ENCODE assay signal across 9 mouse cellular contexts in genomic region chr9:89910011-89910400, GRCm38 (mm10). TPM values are rescaled to one million over a fixed set of nuclear protein-coding genes. Genes with fewer than 3 reads are reported as not detected.
A peak's percentile ranks its signal among the peaks of the same experiment; 100 is the strongest.
DNase-seq lines count a peak whose midpoint lies in the region; ATAC-seq lines count a peak whose summit lies in the region.
"Had no signal": no experiment of that assay in that cellular context is flagged by ENCODE, and none has a peak within 500 bp of the region (broad histone marks: within the 10 kb centered on the region; RNA-seq: fewer than 3 reads in every experiment).

No protein-coding gene starts in this region.

- peak overlapping the region; percentile 44 to 46 for H3K4me3 ChIP-seq in heart, embryonic 14.5 days (ENCODE audit: control insufficient read depth in 1 of 2, insufficient read depth in 1 of 2, low read depth in 1 of 2, low read length in 2 of 2)
- H3K4me3 ChIP-seq in hindbrain, embryonic 10.5 days: peak overlapping the region; percentile 61
- peak overlapping the region; percentile 52 for H3K4me3 ChIP-seq in midbrain, embryonic 12.5 days

- no peaks in the 10 kb centered on the region for H3K36me3 ChIP-seq in heart, embryonic 14.5 days (ENCODE audit: control insufficient read depth, insufficient read depth, low read length)
- H3K36me3 ChIP-seq in hindbrain, embryonic 10.5 days: no peaks in the 10 kb centered on the region
- no peaks in the 10 kb centered on the region for H3K36me3 ChIP-seq in midbrain, embryonic 12.5 days

- peaks cover 4 to 16% of the 10 kb centered on the region in 2 experiments; a peak in 3 of 4 replicates for H3K4me1 ChIP-seq in heart, embryonic 14.5 days (ENCODE audit: control insufficient read depth in 2 of 2, insufficient read depth in 2 of 2, low read length in 2 of 2)
- H3K4me1 ChIP-seq in hindbrain, embryonic 10.5 days (replicated peaks): peaks cover 30% of the 10 kb centered on the region
- H3K4me1 ChIP-seq in midbrain, embryonic 12.5 days: peaks cover 20% of the 10 kb centered on the region

- H3K4me2 ChIP-seq in heart, embryonic 14.5 days (ENCODE audit: low read length): peak overlapping the region; percentile 95
- H3K4me2 ChIP-seq in midbrain, embryonic 12.5 days (replicated peaks): peak overlapping the region; percentile 83

- peaks cover 83% of the 10 kb centered on the region for H3K27me3 ChIP-seq in heart, embryonic 14.5 days (ENCODE audit: control insufficient read depth, insufficient read depth, low read length)
- peaks cover 97% of the 10 kb centered on the region for H3K27me3 ChIP-seq in hindbrain, embryonic 10.5 days (ENCODE audit: insufficient read depth, poor library complexity, severe bottlenecking)
- peaks cover 92% of the 10 kb centered on the region for H3K27me3 ChIP-seq in midbrain, embryonic 12.5 days

- no peak for DNase-seq in heart, postnatal 4 days
- peak; percentile 51 for DNase-seq in ZHBTc4 (ENCODE audit: low read depth, low spot score)
- DNase-seq in hindbrain, embryonic 10.5 days (ENCODE audit: low spot score): no peak
- DNase-seq in gastrocnemius, adult 18-20 months (ENCODE audit: low spot score): no peak
- DNase-seq in thymus, postnatal 4 days: no peak
- DNase-seq in spleen, postnatal 36 days (ENCODE audit: low spot score in 2 of 2): no peak

- no peak for ATAC-seq in heart, embryonic 14.5 days (ENCODE audit: insufficient number of reproducible peaks, insufficient read depth, low FRiP score, low read depth)
- ATAC-seq in midbrain, embryonic 12.5 days (ENCODE audit: low FRiP score, low read depth): no peak
- ATAC-seq: Patski had no signal

- WGBS in heart, embryonic 14.5 days: 1% methylated on average over 26 of the region's 26 CpGs
- under 1% methylated on average over 26 of the region's 26 CpGs for WGBS in hindbrain, embryonic 10.5 days
- under 1% methylated on average over 26 of the region's 26 CpGs for WGBS in midbrain, embryonic 12.5 days

- no peak overlapping the region for H3K27ac ChIP-seq in heart, embryonic 14.5 days (replicated peaks in 1 of 2; ENCODE audit: control insufficient read depth in 1 of 2, insufficient read depth in 1 of 2, low read depth in 2 of 2, low read length in 2 of 2)
- no peak overlapping the region for H3K27ac ChIP-seq in hindbrain, embryonic 10.5 days
- H3K27ac ChIP-seq in midbrain, embryonic 12.5 days (replicated peaks): no peak overlapping the region

- no peaks in the 10 kb centered on the region for H3K9me3 ChIP-seq in heart, embryonic 14.5 days (ENCODE audit: control insufficient read depth, low read length)
- H3K9me3 ChIP-seq in hindbrain, embryonic 10.5 days: no peaks in the 10 kb centered on the region
- H3K9me3 ChIP-seq in midbrain, embryonic 12.5 days: no peaks in the 10 kb centered on the region

- H3K9ac ChIP-seq in heart, embryonic 14.5 days (ENCODE audit: low read length): no peak overlapping the region
- no peak overlapping the region for H3K9ac ChIP-seq in midbrain, embryonic 12.5 days (replicated peaks)

RNA-seq across cellular contexts. Expression of gene Rasgrf1, which starts 0.3 kb away (rescaled TPM):
- 0.08 and 0.11 TPM in 2 replicates for polyA plus RNA-seq in heart, embryonic 14.5 days (2014; fragmentation: Nextera tagmentation; extraction: Ambion mirVana)
- not detected for total RNA-seq in heart, postnatal 4 days (2021)
- polyA plus RNA-seq in hindbrain, embryonic 10.5 days (2016; fragmentation: Nextera tagmentation; extraction: Ambion mirVana): 0.12 and 0.13 TPM in 2 replicates
- polyA plus RNA-seq in midbrain, embryonic 12.5 days (2016; fragmentation: Nextera tagmentation; extraction: Ambion mirVana): 0.20 and 0.27 TPM in 2 replicates
- total RNA-seq in gastrocnemius, adult 18-20 months (2021): under 1 TPM in 1 of 2 experiments, not detected in 1; 0.05 TPM
- polyA plus RNA-seq: Patski had no signal
